Mouse (Mus musculus) heart, embryonic 10.5 days (tissue): ENCODE measurements around the gene Rtl5. TPM values are rescaled to one million over a fixed set of nuclear protein-coding genes. Genes with fewer than 3 reads are reported as not detected.
"Not testable (repeated sequence)": the region's sequence is repeated elsewhere in the genome, so short reads cannot be mapped to it uniquely, and the experiment has no call there.

Experiments
- DNase-seq: peaks from one replicate; pipeline ENCODE4 v3.0.0-alpha.2; 2017; ENCODE audit warnings: low spot score
- H3K27ac ChIP-seq: fragments of 300-500 bp; sonication (generic); 2 replicates; pipeline ENCODE4 v1.5.1; 2016; ENCODE audit warnings: mild to moderate bottlenecking
- H3K27me3 ChIP-seq: fragments of 300-500 bp; sonication (generic); 2 replicates; pipeline ENCODE4 v1.6.1; 2016; ENCODE audit warnings: mild to moderate bottlenecking; ENCODE audit not compliant: poor library complexity, insufficient read depth, severe bottlenecking
- H3K36me3 ChIP-seq: fragments of 300-500 bp; sonication (generic); 2 replicates; pipeline ENCODE4 v1.6.1; 2016; ENCODE audit warnings: mild to moderate bottlenecking, moderate library complexity
- H3K4me1 ChIP-seq: fragments of 300-500 bp; sonication (generic); 2 replicates; pipeline ENCODE4 v1.6.1; 2016; ENCODE audit warnings: mild to moderate bottlenecking
- H3K4me3 ChIP-seq: fragments of 300-500 bp; sonication (generic); 2 replicates; pipeline ENCODE4 v1.5.1; 2016; ENCODE audit warnings: mild to moderate bottlenecking, moderate library complexity
- H3K9me3 ChIP-seq: fragments of 300-500 bp; sonication (generic); 2 replicates; pipeline ENCODE4 v1.6.1; 2016; ENCODE audit warnings: mild to moderate bottlenecking, moderate library complexity
- WGBS: fragments of 180-500 bp; shearing (Covaris S2); methylation state at CpG from one replicate; pipeline ENCODE4 v1.1.7; 2016; 5-methylcytosine and 5-hydroxymethylcytosine counted together
- polyA plus RNA-seq: library from polyadenylated mRNA; unstranded; fragments of >200 nt; fragmentation: Nextera tagmentation; extraction: Ambion mirVana; gene quantifications from 2 replicates; pipeline ENCODE4 v1.2.1, GENCODE M21; 2016

Gene Rtl5
- 0.92 and 1.1 TPM in 2 replicates for polyA plus RNA-seq

- Histone ChIP-seq H3K9me3 (no peaks in the 10 kb centered on the region), H3K27ac (peak within 1 kb of the TSS; percentile 79), H3K27me3 (peaks cover 34% of the 10 kb centered on the region), H3K4me3 (peak within 1 kb of the TSS; percentile 61), H3K4me1 (peaks cover 21% of the 10 kb centered on the region), H3K36me3 (peaks cover 13% of the 10 kb centered on the region; the same call in 1 of the 2 replicates)
- WGBS = 18% methylated on average over 61 of the region's 61 CpGs
- DNase-seq = peak; percentile 92
These were observed at the start of gene Rtl5 for GRCm38 (mm10) chrX:102070591-102071471. Gene Rtl5 (minus strand): TSS chrX:102071304.

GRCm38 (mm10) chrX:102119042-102119864, 48.1 kb upstream of the Rtl5 start, which contains the start of gene Pin4:
Gene Pin4 (plus strand): TSS chrX:102119447.
- peak within 1 kb of the TSS; percentile 59 for H3K27ac ChIP-seq
- DNase-seq = peak; percentile 98
- WGBS = 11% methylated on average over 30 of the region's 30 CpGs

GRCm38 (mm10) chrX:102115676-102116075, 44.6 kb upstream of the Rtl5 start:
- Histone ChIP-seq H3K36me3 (no peaks in the 10 kb centered on the region), H3K27me3 (no peaks in the 10 kb centered on the region; the same call in 1 of the 2 replicates), H3K4me1 (no peaks in the 10 kb centered on the region), H3K9me3 (no peaks in the 10 kb centered on the region), H3K27ac (no peak overlapping the region), H3K4me3 (no peak overlapping the region)
- 50% methylated on average over 4 of the region's 4 CpGs for WGBS
- no peak for DNase-seq

More at GRCm38 (mm10) chrX:102119042-102119864, 48.1 kb upstream of the Rtl5 start, which contains the start of gene Pin4:
- no peaks in the 10 kb centered on the region for H3K4me1 ChIP-seq
- peaks cover 21% of the 10 kb centered on the region for H3K36me3 ChIP-seq
- no peaks in the 10 kb centered on the region; the same call in 1 of the 2 replicates for H3K27me3 ChIP-seq
- H3K4me3 ChIP-seq = peak within 1 kb of the TSS; percentile 69
- no peaks in the 10 kb centered on the region for H3K9me3 ChIP-seq

GRCm38 (mm10) chrX:102109349-102109748, 38.2 kb upstream of the Rtl5 start:
- not testable (repeated sequence) for H3K27ac ChIP-seq, DNase-seq, H3K27me3 ChIP-seq, H3K4me3 ChIP-seq, H3K36me3 ChIP-seq, H3K9me3 ChIP-seq, H3K4me1 ChIP-seq
- WGBS = 75% methylated on average over 5 of the region's 5 CpGs

- H3K4me1 ChIP-seq, DNase-seq, H3K4me3 ChIP-seq, H3K27me3 ChIP-seq, H3K27ac ChIP-seq, H3K9me3 ChIP-seq, H3K36me3 ChIP-seq: not testable (repeated sequence)
- 53% methylated on average over 2 of the region's 2 CpGs for WGBS
These were observed 32.7 kb upstream of the Rtl5 start for GRCm38 (mm10) chrX:102103830-102104229.

GRCm38 (mm10) chrX:102101886-102102285, 30.8 kb upstream of the Rtl5 start:
- no peaks in the 10 kb centered on the region for H3K9me3 ChIP-seq
- 60% methylated on average over 7 of the region's 7 CpGs for WGBS
- H3K27me3 ChIP-seq = peaks cover 8% of the 10 kb centered on the region; the same call in 1 of the 2 replicates

GRCm38 (mm10) chrX:102094381-102094904, 23.3 kb upstream of the Rtl5 start:
- no peak overlapping the region for H3K4me3 ChIP-seq
- H3K4me1 ChIP-seq = no peaks in the 10 kb centered on the region
- H3K9me3 ChIP-seq = no peaks in the 10 kb centered on the region
- H3K27ac ChIP-seq = no peak overlapping the region
- H3K27me3 ChIP-seq = no peaks in the 10 kb centered on the region; the same call in 1 of the 2 replicates
- H3K36me3 ChIP-seq = no peaks in the 10 kb centered on the region
- 81% methylated on average over 7 of the region's 7 CpGs for WGBS
- DNase-seq = no peak

More at GRCm38 (mm10) chrX:102101886-102102285, 30.8 kb upstream of the Rtl5 start:
- H3K4me3 ChIP-seq = no peak overlapping the region
- H3K4me1 ChIP-seq = no peaks in the 10 kb centered on the region
- no peak for DNase-seq
- no peaks in the 10 kb centered on the region for H3K36me3 ChIP-seq
- H3K27ac ChIP-seq = no peak overlapping the region

GRCm38 (mm10) chrX:102090605-102091004, 19.5 kb upstream of the Rtl5 start:
- Histone ChIP-seq H3K36me3 (no peaks in the 10 kb centered on the region; the same call in 1 of the 2 replicates), H3K4me1 (no peaks in the 10 kb centered on the region), H3K27ac (no peak overlapping the region), H3K9me3 (no peaks in the 10 kb centered on the region), H3K27me3 (peaks cover 6% of the 10 kb centered on the region; the same call in 1 of the 2 replicates), H3K4me3 (no peak overlapping the region)
- DNase-seq = no peak
- WGBS = 69% methylated on average over 3 of the region's 3 CpGs

GRCm38 (mm10) chrX:102085798-102086443, 14.8 kb upstream of the Rtl5 start:
- no peak overlapping the region for H3K4me3 ChIP-seq
- H3K27ac ChIP-seq = no peak overlapping the region
- peaks cover 12% of the 10 kb centered on the region for H3K36me3 ChIP-seq
- H3K4me1 ChIP-seq = no peaks in the 10 kb centered on the region
- no peaks in the 10 kb centered on the region for H3K9me3 ChIP-seq
- DNase-seq = no peak
- H3K27me3 ChIP-seq = peaks cover 21% of the 10 kb centered on the region; the same call in 1 of the 2 replicates
- 80% methylated on average over 8 of the region's 8 CpGs for WGBS

- Histone ChIP-seq H3K36me3 (peaks cover 38% of the 10 kb centered on the region), H3K9me3 (no peaks in the 10 kb centered on the region), H3K27ac (no peak overlapping the region), H3K4me3 (no peak overlapping the region), H3K4me1 (no peaks in the 10 kb centered on the region), H3K27me3 (peaks cover 21% of the 10 kb centered on the region; the same call in 1 of the 2 replicates)
- 60% methylated on average over 5 of the region's 5 CpGs for WGBS
- no peak for DNase-seq
These were observed 11.2 kb upstream of the Rtl5 start for GRCm38 (mm10) chrX:102082340-102082739.

- DNase-seq = no peak
- H3K27ac ChIP-seq = no peak overlapping the region
- WGBS = 59% methylated on average over 7 of the region's 7 CpGs
- no peaks in the 10 kb centered on the region for H3K9me3 ChIP-seq
- no peaks in the 10 kb centered on the region for H3K4me1 ChIP-seq
- H3K36me3 ChIP-seq = peaks cover 38% of the 10 kb centered on the region
- H3K4me3 ChIP-seq = no peak overlapping the region
- H3K27me3 ChIP-seq = peaks cover 20% of the 10 kb centered on the region; the same call in 1 of the 2 replicates
These were observed 10.6 kb upstream of the Rtl5 start for GRCm38 (mm10) chrX:102081573-102082279.
